Mouse (Mus musculus) MEL (cell line): ENCODE measurements at regions not wholly inside any gene's neighbourhood (a gene's known extent, or its start where the extent isn't known, plus 50 kb on each side); places are given as distances from the start of the nearest gene placed in this dataset.

Experiments
- DNase-seq: peaks from one replicate; pipeline ENCODE4 v3.0.0; 2011; ENCODE audit warnings: low read depth, low spot score
- H3K27ac ChIP-seq: 2 replicates; pipeline ENCODE4 v1.5.1; 2012; ENCODE audit warnings: low read depth, mild to moderate bottlenecking, control low read depth, low read length, moderate library complexity; ENCODE audit not compliant: control insufficient read depth
- H3K27me3 ChIP-seq, 2 experiments: fragments of 150-350 bp in 1 of 2; sonication (generic) in 1 of 2; 2 replicates each; pipeline ENCODE4 v1.6.1; 2012; ENCODE audit warnings: low read length in 2 of 2, mild to moderate bottlenecking in 2 of 2, improper control_type of control experiment in 1 of 2, moderate library complexity in 1 of 2; ENCODE audit not compliant: insufficient read depth in 2 of 2, control insufficient read depth in 1 of 2
- H3K36me3 ChIP-seq, 2 experiments: 2 replicates each; pipeline ENCODE4 v1.6.1; 2012 to 2014; ENCODE audit warnings: low read length in 2 of 2, improper control_type of control experiment in 1 of 2, inconsistent platforms in 1 of 2, mild to moderate bottlenecking in 1 of 2; ENCODE audit not compliant: insufficient read depth in 2 of 2, control insufficient read depth in 1 of 2
- H3K4me1 ChIP-seq, 2 experiments: fragments of 150-350 bp in 1 of 2; sonication (generic) in 1 of 2; 2 replicates each; pipeline ENCODE4 v1.6.1; 2012; ENCODE audit warnings: low read length in 2 of 2, improper control_type of control experiment in 1 of 2, mild to moderate bottlenecking in 1 of 2; ENCODE audit not compliant: insufficient read depth in 2 of 2, control insufficient read depth in 1 of 2
- H3K4me3 ChIP-seq, 2 experiments: fragments of 150-350 bp in 1 of 2; sonication (generic) in 1 of 2; 2 replicates each; pipeline ENCODE4 v1.5.1; 2012; ENCODE audit warnings: low read depth in 2 of 2, low read length in 2 of 2, mild to moderate bottlenecking in 2 of 2, moderate library complexity in 2 of 2, control low read depth in 1 of 2, improper control_type of control experiment in 1 of 2; ENCODE audit not compliant: control insufficient read depth in 1 of 2, insufficient read depth in 1 of 2
- H3K79me2 ChIP-seq: 2 replicates; pipeline ENCODE4 v1.6.1; 2012; ENCODE audit warnings: mild to moderate bottlenecking, low read length, moderate library complexity; ENCODE audit not compliant: control insufficient read depth, poor library complexity, insufficient read depth
- H3K9ac ChIP-seq: 2 replicates; pipeline ENCODE4 v1.6.1; 2012; ENCODE audit warnings: low read depth, mild to moderate bottlenecking, control low read depth, low read length, moderate library complexity; ENCODE audit not compliant: control insufficient read depth, poor library complexity, severe bottlenecking
- H3K9me3 ChIP-seq: fragments of 150-350 bp; sonication (generic); replicated peaks from 2 replicates; pipeline ENCODE4 v1.6.1; 2012; ENCODE audit warnings: mild to moderate bottlenecking, low read length, improper control_type of control experiment, moderate library complexity; ENCODE audit not compliant: insufficient read depth
- CHD1 ChIP-seq: IDR thresholded peaks from 2 replicates; pipeline ENCODE4 v1.6.1; 2012; ENCODE audit warnings: low read depth, mild to moderate bottlenecking, inconsistent platforms, low read length, improper control_type of control experiment
- E2F4 ChIP-seq: IDR thresholded peaks from 2 replicates; pipeline ENCODE4 v1.6.1; 2011; ENCODE audit warnings: low read depth, low read length, improper control_type of control experiment, borderline replicate concordance
- GABPA ChIP-seq: IDR thresholded peaks from 2 replicates; pipeline ENCODE4 v1.6.1; 2012; ENCODE audit warnings: low read depth, mild to moderate bottlenecking, inconsistent platforms, low read length, improper control_type of control experiment, moderate library complexity
- HCFC1 ChIP-seq: IDR thresholded peaks from 2 replicates; pipeline ENCODE4 v1.6.1; 2012; ENCODE audit warnings: low read depth, mild to moderate bottlenecking, inconsistent platforms, low read length, improper control_type of control experiment, moderate library complexity
- JUND ChIP-seq: IDR thresholded peaks from 2 replicates; pipeline ENCODE4 v1.6.1; 2011; ENCODE audit warnings: low read depth, mild to moderate bottlenecking, improper control_type of control experiment, low read length
- KAT2A ChIP-seq: conservative IDR thresholded peaks from 2 replicates; pipeline ENCODE4 v1.6.1; 2012; ENCODE audit warnings: low read depth, low read length, improper control_type of control experiment, inconsistent platforms
- MEF2A ChIP-seq: IDR thresholded peaks from 2 replicates; pipeline ENCODE4 v1.6.1; 2014; ENCODE audit warnings: low read depth, mild to moderate bottlenecking, inconsistent platforms, low read length, improper control_type of control experiment; ENCODE audit not compliant: poor library complexity, insufficient replicate concordance, severe bottlenecking; ENCODE audit errors: extremely low read depth
- NRF1 ChIP-seq: IDR thresholded peaks from 2 replicates; pipeline ENCODE4 v1.6.1; 2014; ENCODE audit warnings: low read depth, mild to moderate bottlenecking, inconsistent platforms, low read length, improper control_type of control experiment, moderate library complexity; ENCODE audit not compliant: poor library complexity, insufficient read depth, severe bottlenecking
- RAD21 ChIP-seq: IDR thresholded peaks from 2 replicates; pipeline ENCODE4 v1.6.1; 2011; ENCODE audit warnings: mild to moderate bottlenecking, low read depth, low read length, improper control_type of control experiment
- SIN3A ChIP-seq: IDR thresholded peaks from 2 replicates; pipeline ENCODE4 v1.6.1; 2012; ENCODE audit warnings: low read length, improper control_type of control experiment, inconsistent platforms
- TAL1 ChIP-seq: IDR thresholded peaks from 2 replicates; pipeline ENCODE4 v1.6.1; 2012; ENCODE audit warnings: mild to moderate bottlenecking, inconsistent platforms, low read length, moderate library complexity, mixed read lengths
- TBP ChIP-seq: IDR thresholded peaks from 2 replicates; pipeline ENCODE4 v1.8.0; 2011; ENCODE audit warnings: low read depth, low read length, improper control_type of control experiment
- TCF12 ChIP-seq: IDR thresholded peaks from 2 replicates; pipeline ENCODE4 v1.6.1; 2014; ENCODE audit warnings: low read depth, mild to moderate bottlenecking, inconsistent platforms, low read length, improper control_type of control experiment, moderate library complexity
- USF2 ChIP-seq, 2 experiments: IDR thresholded peaks; 2 replicates each; pipeline ENCODE4 v1.6.1; 2011 to 2012; ENCODE audit warnings: improper control_type of control experiment in 2 of 2, low read length in 2 of 2, borderline replicate concordance in 1 of 2, inconsistent platforms in 1 of 2, low read depth in 1 of 2, mild to moderate bottlenecking in 1 of 2; ENCODE audit not compliant: insufficient read depth in 1 of 2
- ZC3H11A ChIP-seq: IDR thresholded peaks from 2 replicates; pipeline ENCODE4 v1.6.1; 2012; ENCODE audit warnings: low read depth, mild to moderate bottlenecking, inconsistent platforms, low read length, improper control_type of control experiment
- ZKSCAN1 ChIP-seq: IDR thresholded peaks from 2 replicates; pipeline ENCODE4 v1.6.1; 2012; ENCODE audit warnings: low read depth, mild to moderate bottlenecking, inconsistent platforms, low read length, improper control_type of control experiment, moderate library complexity
- ZMIZ1 ChIP-seq: IDR thresholded peaks from 2 replicates; pipeline ENCODE4 v1.6.1; 2012; ENCODE audit warnings: low read depth, mild to moderate bottlenecking, inconsistent platforms, low read length, improper control_type of control experiment, moderate library complexity
- ZNF384 ChIP-seq: IDR thresholded peaks from 2 replicates; pipeline ENCODE4 v1.6.1; 2012; ENCODE audit warnings: low read depth, mild to moderate bottlenecking, inconsistent platforms, low read length, improper control_type of control experiment

DNA sequence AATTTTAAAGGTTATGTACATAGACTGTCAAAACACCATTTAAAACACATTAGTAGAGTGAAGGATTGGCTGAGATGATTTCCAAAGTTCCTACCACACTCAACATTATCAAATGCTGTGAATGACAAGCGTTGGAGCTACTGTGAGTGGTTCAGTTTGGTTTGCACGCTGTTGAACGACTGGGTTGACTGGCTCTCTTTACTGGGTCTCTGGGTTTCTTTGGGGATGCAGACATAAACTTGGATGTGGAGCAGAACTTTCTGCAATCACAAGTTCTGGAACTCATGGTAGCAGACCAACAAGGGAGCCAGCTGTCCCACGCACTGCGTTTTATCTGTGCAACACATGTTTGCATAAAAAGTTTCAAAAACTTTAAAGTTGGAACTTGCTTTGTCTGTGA is 438.9 kb upstream of the Nr2f1 start:
- no peak for TF ChIP-seq ZNF384
- TF ChIP-seq KAT2A, result no peak
- TF ChIP-seq ZC3H11A, result no peak
- H3K27me3 ChIP-seq, result no peaks in the 10 kb centered on the region
- H3K79me2 ChIP-seq, result no peaks in the 10 kb centered on the region
- no peaks in the 10 kb centered on the region for H3K9me3 ChIP-seq
- H3K36me3 ChIP-seq, result peaks cover 0 to 2% of the 10 kb centered on the region in 2 experiments; a peak in 1 of 4 replicates
- no peak for DNase-seq
- no peak overlapping the region for H3K9ac ChIP-seq
- H3K27ac ChIP-seq, result no peak overlapping the region
- no peak overlapping the region for H3K4me3 ChIP-seq
- no peaks in the 10 kb centered on the region for H3K4me1 ChIP-seq

DNA sequence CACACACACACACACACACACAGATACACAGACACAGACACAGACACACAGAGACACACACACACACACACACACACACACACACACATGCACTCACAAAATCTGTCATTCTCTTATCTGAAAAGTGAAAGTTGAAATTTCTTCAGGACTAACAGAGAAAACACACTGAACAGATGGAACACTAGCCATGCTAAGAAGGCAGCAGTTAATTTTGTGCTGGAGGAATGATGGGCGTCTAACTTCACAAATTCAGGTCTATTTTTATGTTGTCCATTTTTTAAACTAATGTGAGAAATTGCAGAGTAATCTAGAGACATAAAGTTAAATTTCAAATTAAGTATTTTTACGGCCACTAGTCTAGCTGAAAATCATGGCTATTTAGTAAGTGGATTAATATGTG is 432.1 kb upstream of the Nr2f1 start:
- DNase-seq, result no peak
- H3K27ac ChIP-seq, result no peak overlapping the region
- no peaks in the 10 kb centered on the region for H3K36me3 ChIP-seq
- TF ChIP-seq RAD21 (no peak), NRF1 (no peak), JUND (no peak), GABPA (no peak), ZMIZ1 (no peak), TAL1 (no peak), MEF2A (no peak), HCFC1 (no peak), ZKSCAN1 (no peak), TCF12 (no peak), CHD1 (no peak), E2F4 (no peak), USF2 (IDR thresholded peaks at IDR 0.05; ENCODE audit: borderline replicate concordance in 1 of 2, insufficient read depth in 1 of 2, low read depth in 1 of 2, low read length in 2 of 2) (no peak), TBP (no peak), SIN3A (no peak)
- no peaks in the 10 kb centered on the region for H3K27me3 ChIP-seq
- no peaks in the 10 kb centered on the region for H3K79me2 ChIP-seq
- H3K9me3 ChIP-seq, result no peaks in the 10 kb centered on the region
- no peak overlapping the region for H3K4me3 ChIP-seq
- no peak overlapping the region for H3K9ac ChIP-seq
- no peaks in the 10 kb centered on the region for H3K4me1 ChIP-seq
